Mouse (Mus musculus) frontal cortex, postnatal 25 days (tissue): ENCODE data around the gene Vav1.
"Not testable (repeated sequence)": the region's sequence is repeated elsewhere in the genome, so short reads cannot be mapped to it uniquely, and the experiment has no call there.

Experiments
- DNase-seq, 2 experiments: peaks; one replicate each; pipeline ENCODE4 v3.0.0; 2022; ENCODE audit warnings: low spot score in 2 of 2

Vav1 gene

DNA sequence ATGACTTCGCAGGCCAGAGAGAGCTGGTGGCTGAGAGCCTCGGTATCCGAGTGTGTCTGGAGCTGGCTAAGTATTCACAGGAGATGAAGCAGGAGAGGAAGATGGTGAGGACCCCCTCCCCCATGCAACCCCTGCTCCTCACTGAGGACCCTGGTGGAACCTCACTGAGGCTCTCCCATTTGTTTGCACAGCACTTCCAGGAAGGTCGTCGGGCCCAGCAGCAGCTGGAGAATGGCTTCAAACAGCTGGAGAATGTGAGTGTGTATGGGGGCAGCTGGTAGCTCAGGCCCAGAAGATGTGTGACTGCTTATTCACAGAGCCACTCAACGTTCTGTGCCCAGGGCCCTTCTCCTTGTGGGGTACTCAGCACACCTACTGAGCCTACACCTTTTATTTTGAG, 25.6 kb upstream of the Vav1 start:
- DNase-seq, result no peak

DNA sequence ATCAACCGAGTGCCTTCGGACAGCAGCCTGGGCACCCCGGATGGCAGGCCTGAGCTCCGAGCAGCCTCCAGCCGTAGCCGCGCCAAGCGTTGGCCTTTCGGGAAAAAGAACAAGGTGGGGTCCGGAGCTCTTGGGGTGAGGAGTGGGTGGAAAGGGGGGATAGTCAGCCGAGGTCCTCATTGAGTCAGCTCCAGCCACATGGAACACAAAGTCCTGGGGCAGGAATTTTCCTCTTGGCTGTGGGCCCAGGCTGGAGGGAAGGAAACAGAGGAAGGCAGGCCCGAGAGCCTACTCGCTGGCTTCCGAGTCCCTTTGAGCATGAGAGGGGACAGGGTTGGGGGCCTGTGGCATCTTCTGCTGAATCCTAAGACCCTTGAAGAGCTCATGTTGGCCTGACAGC, 23.5 kb upstream of the Vav1 start:
- DNase-seq, result no peak

DNA sequence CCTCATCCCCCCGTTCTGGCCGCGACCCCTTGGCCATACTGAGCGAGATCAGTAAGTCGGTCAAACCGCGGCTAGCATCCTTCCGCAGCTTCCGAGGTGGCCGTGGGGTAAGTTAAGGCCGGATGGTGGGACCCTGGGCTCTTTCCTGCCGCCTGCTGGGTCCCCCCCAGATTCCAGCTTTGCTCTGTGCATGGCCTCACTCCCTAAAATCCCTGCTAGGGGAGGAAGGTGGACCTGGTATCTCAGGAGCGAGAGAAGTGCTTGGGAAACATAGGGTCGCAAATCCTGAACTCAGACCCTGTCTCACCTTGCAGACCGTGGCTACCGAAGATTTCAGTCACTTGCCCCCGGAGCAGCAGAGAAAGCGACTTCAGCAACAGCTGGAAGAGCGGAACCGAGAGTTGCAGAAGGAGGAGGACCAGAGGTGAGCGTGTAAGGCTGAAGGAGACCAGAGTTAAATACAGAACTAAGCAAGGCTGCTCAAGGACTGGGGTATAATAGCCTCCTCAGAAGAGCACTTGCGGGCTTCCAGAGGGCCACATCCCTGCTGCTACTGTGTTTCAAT, 21.9 kb upstream of the Vav1 start:
- no peak for DNase-seq

GRCm38 (mm10) chr17:57258191-57258590, 20.7 kb upstream of the Vav1 start:
- DNase-seq, result no peak

- no peak for DNase-seq
These were observed 19.2 kb upstream of the Vav1 start for GRCm38 (mm10) chr17:57259742-57260141.

- DNase-seq, result no peak
These were observed 18.5 kb upstream of the Vav1 start for GRCm38 (mm10) chr17:57260351-57260750.

- DNase-seq, result no peak
These were observed 17.6 kb upstream of the Vav1 start for GRCm38 (mm10) chr17:57261286-57261685.

GRCm38 (mm10) chr17:57261796-57262195, 17.1 kb upstream of the Vav1 start:
- no peak for DNase-seq

- DNase-seq, result no peak
These were observed 15.9 kb upstream of the Vav1 start for GRCm38 (mm10) chr17:57262901-57263550.

GRCm38 (mm10) chr17:57264164-57264563, 14.7 kb upstream of the Vav1 start:
- no peak for DNase-seq

GRCm38 (mm10) chr17:57264972-57265945, 13.6 kb upstream of the Vav1 start:
- no peak for DNase-seq

GRCm38 (mm10) chr17:57267556-57268126, 11.3 kb upstream of the Vav1 start:
- DNase-seq, result no peak

DNA sequence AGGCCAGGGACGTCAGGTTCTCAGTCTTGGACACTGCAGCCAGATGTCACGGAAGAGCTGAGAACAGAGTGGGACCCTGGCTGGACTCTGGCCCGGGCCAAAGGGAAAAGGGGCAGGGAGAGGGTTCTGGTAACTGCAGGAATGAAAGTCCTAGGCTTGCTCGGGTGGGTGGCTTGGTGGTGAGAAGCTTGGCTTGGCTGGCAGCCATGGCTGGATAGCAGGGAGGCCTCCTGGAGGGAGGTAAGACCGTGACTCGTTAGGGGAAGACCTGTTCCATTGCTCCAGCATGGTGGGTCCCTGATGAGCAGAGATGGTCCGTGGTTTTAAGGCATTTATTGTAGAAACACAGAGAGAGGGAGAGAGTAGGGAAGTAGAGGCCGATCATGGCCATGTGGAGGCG, 7.6 kb upstream of the Vav1 start:
- no peak for DNase-seq

- no peak for DNase-seq
These were observed 5.1 kb upstream of the Vav1 start for GRCm38 (mm10) chr17:57273846-57274245.

DNA sequence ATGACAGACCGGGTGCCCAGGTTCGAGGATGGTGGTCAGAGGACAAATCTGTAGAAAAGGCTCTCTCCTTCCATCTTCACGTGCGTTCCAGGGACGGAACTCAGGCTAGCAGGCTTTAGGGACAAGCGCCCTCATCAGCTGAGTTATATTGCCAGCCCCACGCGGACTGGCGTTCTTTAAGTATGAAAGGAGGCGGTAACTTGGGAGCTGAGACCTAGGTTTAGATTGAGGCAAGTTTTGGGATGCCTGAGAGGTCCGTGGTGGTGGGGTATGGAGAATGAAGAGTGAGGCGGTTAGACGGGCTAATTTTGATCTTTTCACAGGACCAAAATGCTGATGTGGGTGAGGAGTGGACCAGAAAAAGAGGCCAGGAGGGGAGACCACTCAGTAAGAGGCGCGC, 4.2 kb upstream of the Vav1 start:
- DNase-seq, result no peak

DNA sequence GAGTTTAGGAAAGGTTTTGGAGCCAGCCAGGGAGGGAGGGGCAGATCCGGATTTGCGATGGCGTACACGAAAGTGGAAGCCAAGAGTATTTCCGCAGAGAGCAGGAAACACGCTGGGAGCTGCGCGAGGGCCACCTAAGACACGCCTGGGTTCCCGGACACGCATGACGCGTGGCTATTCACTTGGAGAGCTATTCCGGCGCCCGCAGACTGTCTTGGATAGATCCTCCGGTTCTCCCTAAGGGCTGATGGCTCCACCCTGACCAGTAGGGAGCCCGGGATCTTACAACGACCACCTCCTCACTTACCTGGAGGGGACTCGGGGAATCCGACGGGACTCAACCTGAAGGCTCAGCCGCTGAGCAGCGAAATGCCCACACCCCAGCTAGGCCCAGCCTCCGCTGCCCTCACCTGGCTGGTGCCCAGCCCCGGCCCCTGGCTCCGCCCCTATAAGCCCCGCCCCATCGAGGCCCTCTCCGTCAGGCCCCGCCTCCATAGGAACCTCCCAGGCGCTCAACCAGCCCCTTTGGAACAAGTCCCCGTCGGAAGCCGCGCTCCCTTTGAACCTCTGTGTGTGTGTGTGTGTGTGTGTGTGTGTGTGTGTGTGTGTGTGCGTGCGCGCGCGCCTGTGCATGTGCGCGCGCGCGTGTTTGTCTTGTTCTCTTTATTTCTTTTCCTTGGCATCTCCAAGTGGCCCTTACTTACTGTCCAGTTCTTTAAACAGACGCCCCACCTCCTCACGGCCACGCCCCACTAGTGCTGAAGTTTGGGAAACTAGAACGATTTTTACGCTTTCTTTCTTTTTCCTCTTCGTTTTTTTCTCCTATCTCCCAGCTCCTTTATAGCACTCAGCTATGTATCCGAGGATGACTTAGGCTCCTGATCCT, 3.5 kb upstream of the Vav1 start:
- DNase-seq, result peak in 1 of 2 experiments; percentile 30

GRCm38 (mm10) chr17:57275997-57276351, 2.9 kb upstream of the Vav1 start:
- no peak for DNase-seq

GRCm38 (mm10) chr17:57276634-57277121, 2.2 kb upstream of the Vav1 start:
- peak; percentile 50 to 61 for DNase-seq

- not testable (repeated sequence) for DNase-seq
These were observed 1.2 kb upstream of the Vav1 start for GRCm38 (mm10) chr17:57277598-57278261.

DNA sequence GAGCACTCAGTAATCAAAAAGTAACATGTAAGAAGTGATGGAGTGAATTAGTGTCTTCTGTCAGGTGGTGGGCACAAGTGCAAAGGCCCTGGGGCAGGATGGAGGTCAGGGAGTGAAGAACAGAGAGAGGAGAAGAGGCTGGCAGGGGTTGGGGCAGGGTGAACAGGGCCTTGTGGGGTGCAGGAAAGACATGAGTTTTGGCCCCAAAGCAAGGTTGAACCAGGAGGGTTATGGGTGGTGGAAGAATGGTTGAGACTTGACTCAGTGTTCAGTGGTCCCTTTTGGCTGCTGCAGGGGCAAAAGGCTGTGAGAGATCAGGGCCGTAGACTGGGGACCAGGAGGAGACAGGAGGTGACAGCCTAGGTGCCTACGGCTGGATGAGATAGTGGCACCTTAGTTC, 363 bp upstream of the Vav1 start:
- no peak for DNase-seq
